Mouse (Mus musculus): Measurements from ENCODE around the gene St7. TPM values are rescaled to one million over a fixed set of nuclear protein-coding genes. Genes with fewer than 3 reads are reported as not detected.

Gene St7
- polyA plus RNA-seq, 1 experiment from 2014 or later = 20.0 TPM

DNA sequence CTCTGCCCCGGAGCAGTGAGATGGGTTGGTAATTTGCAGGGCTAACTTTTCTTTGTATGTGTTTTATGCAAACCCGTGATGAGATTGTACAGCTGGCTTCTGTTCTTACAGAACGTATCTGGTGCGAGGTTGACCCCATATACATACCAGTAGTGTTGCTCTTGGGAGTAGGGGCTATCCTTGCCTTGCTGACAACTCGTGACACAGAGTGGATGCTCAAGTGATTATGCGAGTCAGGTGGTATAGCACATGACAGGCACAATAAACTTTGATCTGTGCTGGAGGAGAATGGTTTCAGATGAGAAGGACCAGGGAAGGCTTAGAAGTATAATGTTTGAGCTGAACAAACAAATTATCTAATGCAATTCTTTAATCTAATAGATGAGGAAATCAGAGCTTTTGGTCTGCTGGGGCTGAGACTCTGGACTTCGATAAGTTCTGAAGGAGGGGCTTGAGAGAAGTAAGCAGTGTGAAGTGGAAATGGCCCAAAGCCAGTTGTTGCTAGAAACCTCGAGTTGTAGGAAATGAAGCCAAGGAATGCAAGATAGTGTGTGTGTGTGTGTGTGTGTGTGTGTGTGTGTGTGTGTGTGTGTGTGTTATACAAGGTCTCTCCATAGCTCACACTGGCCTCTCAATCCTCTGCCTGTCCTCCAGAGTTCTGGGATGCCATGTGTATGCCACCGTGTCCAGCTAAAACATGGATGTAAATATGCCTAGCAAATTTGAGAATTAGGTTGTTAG lies 251.3 kb downstream of the St7 start:
- Histone ChIP-seq H3K4me2 (ENCODE audit: low read depth, severe bottlenecking) (no peak overlapping the region), H3K9me3 (ENCODE audit: control insufficient read depth, low read length) (no peaks in the 10 kb centered on the region), H3K4me3 (ENCODE audit: low read depth, low read length) (no peak overlapping the region), H3K9ac (ENCODE audit: low read length) (no peak overlapping the region), H3K27me3 (ENCODE audit: control insufficient read depth, insufficient read depth, low read length) (no peaks in the 10 kb centered on the region), H3K4me1 (ENCODE audit: control insufficient read depth, insufficient read depth, low read length) (no peaks in the 10 kb centered on the region), H3K36me3 (ENCODE audit: control insufficient read depth, insufficient read depth, low read length) (no peaks in the 10 kb centered on the region), H3K27ac (replicated peaks; ENCODE audit: low read depth, low read length) (no peak overlapping the region)
- 77% methylated on average over 9 of the region's 9 CpGs for WGBS
- ATAC-seq (ENCODE audit: insufficient number of reproducible peaks, low FRiP score, low TSS enrichment, low read depth) (no peak), DNase-seq (ENCODE audit: low spot score) (no peak)

DNA sequence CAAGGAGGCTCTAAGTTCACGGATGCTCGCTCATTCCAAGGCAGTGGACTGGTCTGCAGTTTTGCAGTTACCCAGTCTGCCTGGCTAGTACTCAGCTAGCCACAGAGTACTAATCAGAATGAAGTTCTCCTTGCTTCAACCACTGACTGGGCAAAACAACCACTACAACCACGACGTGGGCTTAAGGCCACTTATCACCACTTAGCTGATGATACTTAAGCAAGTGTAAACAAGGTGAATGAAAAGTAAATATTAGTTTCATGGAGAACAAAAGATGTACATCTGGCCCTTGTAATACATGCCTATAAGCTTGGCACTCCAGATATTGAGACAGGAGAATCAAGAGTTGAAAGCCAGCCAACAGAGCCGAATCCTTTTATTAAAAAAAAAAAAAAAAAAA lies 253.7 kb downstream of the St7 start:
- no peak overlapping the region for H3K9ac ChIP-seq (ENCODE audit: low read length)
- H3K27me3 ChIP-seq (ENCODE audit: control insufficient read depth, insufficient read depth, low read length) = no peaks in the 10 kb centered on the region
- no peaks in the 10 kb centered on the region for H3K4me1 ChIP-seq (ENCODE audit: control insufficient read depth, insufficient read depth, low read length)
- DNase-seq (ENCODE audit: low spot score) (no peak), ATAC-seq (ENCODE audit: insufficient number of reproducible peaks, low FRiP score, low TSS enrichment, low read depth) (no peak)
- H3K36me3 ChIP-seq (ENCODE audit: control insufficient read depth, insufficient read depth, low read length) = no peaks in the 10 kb centered on the region
- H3K27ac ChIP-seq (replicated peaks; ENCODE audit: low read depth, low read length) = no peak overlapping the region
- no peak overlapping the region for H3K4me2 ChIP-seq (ENCODE audit: low read depth, severe bottlenecking)
- H3K9me3 ChIP-seq (ENCODE audit: control insufficient read depth, low read length) = no peaks in the 10 kb centered on the region
- no peak overlapping the region for H3K4me3 ChIP-seq (ENCODE audit: low read depth, low read length)
- 79% methylated on average over 5 of the region's 5 CpGs for WGBS

DNA sequence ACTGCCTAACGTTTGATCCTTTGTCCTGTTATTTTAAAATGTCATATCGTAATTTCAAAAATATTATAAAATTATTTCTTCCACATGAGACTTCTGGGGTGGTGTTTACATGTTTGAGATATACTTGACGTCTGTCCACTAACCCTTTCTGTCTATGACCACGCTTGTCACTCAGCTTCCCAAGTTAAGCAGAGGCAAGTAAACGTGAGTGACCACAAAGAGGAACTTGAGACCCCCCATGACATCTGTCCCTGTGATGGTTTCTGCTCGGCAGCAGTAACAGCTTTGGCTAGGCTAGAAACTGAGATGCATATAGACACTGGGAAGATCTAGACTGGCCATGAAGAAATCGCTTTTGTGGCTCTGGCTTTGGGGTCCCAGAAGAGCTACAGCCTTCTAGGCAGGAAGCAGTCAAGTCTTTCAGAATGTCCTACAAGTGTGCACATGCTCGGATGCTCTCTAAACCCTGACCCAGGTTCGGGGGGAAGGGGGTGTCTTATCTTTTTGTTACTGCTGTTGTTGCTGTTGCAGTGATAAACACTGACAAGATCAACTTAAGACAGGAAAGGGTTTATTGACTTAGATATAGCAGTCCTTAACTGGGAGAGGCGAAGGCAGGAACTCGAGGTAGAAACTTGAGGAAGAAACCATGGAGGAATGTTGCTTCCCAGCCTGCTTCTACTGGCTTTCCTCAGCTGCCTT lies 254.5 kb downstream of the St7 start:
- H3K27me3 ChIP-seq (ENCODE audit: control insufficient read depth, insufficient read depth, low read length) = no peaks in the 10 kb centered on the region
- no peak for DNase-seq (ENCODE audit: low spot score)
- H3K4me1 ChIP-seq (ENCODE audit: control insufficient read depth, insufficient read depth, low read length) = no peaks in the 10 kb centered on the region
- no peaks in the 10 kb centered on the region for H3K9me3 ChIP-seq (ENCODE audit: control insufficient read depth, low read length)
- no peak for ATAC-seq (ENCODE audit: insufficient number of reproducible peaks, low FRiP score, low TSS enrichment, low read depth)
- no peak overlapping the region for H3K27ac ChIP-seq (replicated peaks; ENCODE audit: low read depth, low read length)
- no peaks in the 10 kb centered on the region for H3K36me3 ChIP-seq (ENCODE audit: control insufficient read depth, insufficient read depth, low read length)
- no peak overlapping the region for H3K4me3 ChIP-seq (ENCODE audit: low read depth, low read length)
- WGBS = 74% methylated on average over 11 of the region's 11 CpGs
- no peak overlapping the region for H3K4me2 ChIP-seq (ENCODE audit: low read depth, severe bottlenecking)
- no peak overlapping the region for H3K9ac ChIP-seq (ENCODE audit: low read length)

DNA sequence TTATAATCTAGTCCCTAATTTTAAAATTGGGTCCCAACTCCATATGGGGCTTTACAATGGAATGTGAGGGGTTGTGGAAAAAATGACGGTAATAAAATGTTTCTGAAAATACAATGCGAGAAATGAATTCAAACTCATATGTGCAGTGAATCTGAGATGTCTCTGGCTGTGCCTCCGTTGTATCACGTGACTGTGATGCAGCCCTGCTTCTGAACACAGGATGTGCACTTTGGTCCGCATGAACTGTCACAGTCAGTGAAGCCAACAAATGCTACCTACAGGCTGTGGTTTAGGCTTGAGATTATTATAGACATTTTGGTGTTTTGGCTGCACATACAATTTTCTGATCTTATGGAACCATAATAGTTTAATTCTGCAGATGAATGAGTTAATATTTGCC lies 256.4 kb downstream of the St7 start:
- ATAC-seq (ENCODE audit: insufficient number of reproducible peaks, low FRiP score, low TSS enrichment, low read depth) (no peak), DNase-seq (ENCODE audit: low spot score) (no peak)
- Histone ChIP-seq H3K4me3 (ENCODE audit: low read depth, low read length) (no peak overlapping the region), H3K4me2 (ENCODE audit: low read depth, severe bottlenecking) (no peak overlapping the region), H3K4me1 (ENCODE audit: control insufficient read depth, insufficient read depth, low read length) (no peaks in the 10 kb centered on the region), H3K36me3 (ENCODE audit: control insufficient read depth, insufficient read depth, low read length) (no peaks in the 10 kb centered on the region), H3K9me3 (ENCODE audit: control insufficient read depth, low read length) (no peaks in the 10 kb centered on the region), H3K9ac (ENCODE audit: low read length) (no peak overlapping the region), H3K27ac (replicated peaks; ENCODE audit: low read depth, low read length) (no peak overlapping the region), H3K27me3 (ENCODE audit: control insufficient read depth, insufficient read depth, low read length) (no peaks in the 10 kb centered on the region)
- WGBS = 89% methylated on average over 5 of the region's 5 CpGs

DNA sequence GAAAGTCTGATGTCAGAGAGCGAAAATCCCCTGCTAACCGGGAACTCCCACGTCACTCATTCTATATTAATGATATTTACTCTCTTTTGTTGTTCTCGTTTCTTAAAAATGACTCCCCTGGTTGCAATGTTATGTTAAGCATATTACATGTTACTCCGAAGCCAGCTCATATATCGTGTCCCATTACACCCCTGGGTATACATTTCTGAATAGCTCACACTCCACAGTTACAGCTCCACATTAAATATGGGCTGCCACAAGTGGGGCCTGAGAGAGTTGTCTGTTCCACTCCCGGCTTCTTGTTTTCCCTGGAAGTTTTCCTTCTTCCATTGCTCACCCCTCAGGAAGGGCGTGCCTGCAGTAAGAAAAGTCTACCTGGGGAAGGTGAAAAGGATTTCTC lies 259.0 kb downstream of the St7 start:
- DNase-seq (ENCODE audit: low spot score) = no peak
- no peak for ATAC-seq (ENCODE audit: insufficient number of reproducible peaks, low FRiP score, low TSS enrichment, low read depth)

DNA sequence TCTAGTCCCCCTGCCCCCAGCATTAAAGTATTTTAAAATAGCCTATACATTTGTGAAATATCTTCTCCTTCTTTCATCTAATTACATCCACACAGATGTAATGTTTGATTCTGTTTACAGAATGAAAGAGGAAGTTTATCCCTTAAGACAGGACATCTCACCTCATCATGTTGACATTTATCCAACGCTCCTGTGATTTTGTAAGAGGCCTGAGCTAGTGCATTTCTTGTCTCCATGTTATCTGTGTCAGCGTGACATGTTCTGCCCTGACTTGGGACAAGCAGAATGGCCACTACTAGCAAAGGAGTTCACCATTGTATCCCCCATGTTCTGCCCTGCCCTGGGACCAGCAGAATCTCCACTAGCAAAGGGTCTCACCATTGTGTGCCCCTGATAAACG lies 270.7 kb downstream of the St7 start:
- WGBS = 90% methylated on average over 3 of the region's 3 CpGs

More for the DNA sequence above, 259.0 kb downstream of the St7 start:
- H3K4me1 ChIP-seq (ENCODE audit: control insufficient read depth, insufficient read depth, low read length) = no peaks in the 10 kb centered on the region
- no peak overlapping the region for H3K9ac ChIP-seq (ENCODE audit: low read length)
- no peaks in the 10 kb centered on the region for H3K36me3 ChIP-seq (ENCODE audit: control insufficient read depth, insufficient read depth, low read length)
- H3K4me3 ChIP-seq (ENCODE audit: low read depth, low read length) = no peak overlapping the region
- no peaks in the 10 kb centered on the region for H3K27me3 ChIP-seq (ENCODE audit: control insufficient read depth, insufficient read depth, low read length)
- no peak overlapping the region for H3K4me2 ChIP-seq (ENCODE audit: low read depth, severe bottlenecking)
- 82% methylated on average over 8 of the region's 8 CpGs for WGBS
- H3K27ac ChIP-seq (replicated peaks; ENCODE audit: low read depth, low read length) = no peak overlapping the region
- no peaks in the 10 kb centered on the region for H3K9me3 ChIP-seq (ENCODE audit: control insufficient read depth, low read length)

DNA sequence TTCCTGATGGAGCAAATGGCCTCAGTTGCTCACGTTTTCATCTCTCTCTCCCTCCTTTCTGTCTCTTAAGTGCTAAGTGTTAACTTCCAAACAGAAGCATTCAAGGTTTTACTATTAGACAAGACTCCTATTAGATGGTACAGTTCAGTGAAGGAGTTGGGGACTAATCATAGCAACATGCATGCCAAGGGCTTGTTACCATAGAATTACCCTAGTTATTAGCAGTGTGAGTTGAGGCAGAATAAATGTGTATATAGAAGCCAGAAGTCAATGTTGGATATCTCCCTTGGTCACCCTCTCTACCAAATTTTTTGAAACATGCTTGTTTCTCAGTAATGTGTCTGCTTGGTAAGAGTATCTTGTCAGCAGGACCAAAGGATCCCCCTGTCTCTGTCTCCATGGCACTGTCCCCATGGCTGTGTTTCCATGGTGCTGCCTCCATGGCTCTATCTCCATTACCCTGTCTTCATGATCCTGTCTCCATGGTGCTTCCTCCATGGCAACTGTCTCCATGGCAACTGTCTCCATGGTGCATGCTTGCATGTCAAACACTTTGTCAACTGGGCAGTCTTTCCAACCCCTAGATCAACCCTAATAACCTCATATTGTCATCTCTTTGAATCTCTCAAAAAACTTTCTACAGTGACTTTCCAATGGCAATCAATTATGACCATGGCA lies 275.9 kb downstream of the St7 start:
- Histone ChIP-seq H3K9me3 (ENCODE audit: control insufficient read depth, low read length) (no peaks in the 10 kb centered on the region), H3K36me3 (ENCODE audit: control insufficient read depth, insufficient read depth, low read length) (no peaks in the 10 kb centered on the region), H3K4me1 (ENCODE audit: control insufficient read depth, insufficient read depth, low read length) (no peaks in the 10 kb centered on the region; the same call in 1 of the 2 replicates), H3K9ac (ENCODE audit: low read length) (no peak overlapping the region), H3K27me3 (ENCODE audit: control insufficient read depth, insufficient read depth, low read length) (no peaks in the 10 kb centered on the region), H3K27ac (replicated peaks; ENCODE audit: low read depth, low read length) (no peak overlapping the region), H3K4me2 (ENCODE audit: low read depth, severe bottlenecking) (no peak overlapping the region), H3K4me3 (ENCODE audit: low read depth, low read length) (no peak overlapping the region)
- no peak for ATAC-seq (ENCODE audit: insufficient number of reproducible peaks, low FRiP score, low TSS enrichment, low read depth)
- WGBS = 79% methylated on average over 1 of the region's 1 CpGs
- DNase-seq (ENCODE audit: low spot score) = no peak

More for the DNA sequence above, 270.7 kb downstream of the St7 start:
- no peak overlapping the region for H3K4me3 ChIP-seq (ENCODE audit: low read depth, low read length)
- ATAC-seq (ENCODE audit: insufficient number of reproducible peaks, low FRiP score, low TSS enrichment, low read depth) (no peak), DNase-seq (ENCODE audit: low spot score) (no peak)
- H3K27me3 ChIP-seq (ENCODE audit: control insufficient read depth, insufficient read depth, low read length) = no peaks in the 10 kb centered on the region
- H3K9me3 ChIP-seq (ENCODE audit: control insufficient read depth, low read length) = no peaks in the 10 kb centered on the region
- H3K36me3 ChIP-seq (ENCODE audit: control insufficient read depth, insufficient read depth, low read length) = no peaks in the 10 kb centered on the region
- H3K27ac ChIP-seq (replicated peaks; ENCODE audit: low read depth, low read length) = no peak overlapping the region
- no peaks in the 10 kb centered on the region; the same call in 1 of the 2 replicates for H3K4me1 ChIP-seq (ENCODE audit: control insufficient read depth, insufficient read depth, low read length)
- H3K4me2 ChIP-seq (ENCODE audit: low read depth, severe bottlenecking) = no peak overlapping the region
- no peak overlapping the region for H3K9ac ChIP-seq (ENCODE audit: low read length)

DNA sequence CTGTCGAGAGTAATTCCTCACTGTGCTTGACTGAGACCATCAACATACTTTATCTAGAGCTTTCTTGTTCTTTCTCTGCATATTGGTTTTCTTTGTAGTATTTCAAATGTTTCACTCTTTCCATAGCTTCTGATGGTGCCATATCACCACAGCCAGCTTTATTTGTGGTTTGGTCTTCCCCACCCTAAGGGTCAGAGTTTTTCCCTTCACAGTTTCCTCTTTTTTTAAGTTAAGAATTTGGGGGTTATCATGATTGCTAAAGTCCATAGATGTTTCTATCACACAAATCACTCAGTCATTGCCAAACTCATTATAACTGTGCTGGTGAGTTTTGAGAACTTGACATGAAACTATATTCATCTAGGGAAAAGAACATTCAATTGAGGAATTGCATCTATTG lies 277.1 kb downstream of the St7 start:
- H3K9me3 ChIP-seq (ENCODE audit: control insufficient read depth, low read length) = no peaks in the 10 kb centered on the region
- H3K4me1 ChIP-seq (ENCODE audit: control insufficient read depth, insufficient read depth, low read length) = no peaks in the 10 kb centered on the region; the same call in 1 of the 2 replicates
- no peak overlapping the region for H3K4me2 ChIP-seq (ENCODE audit: low read depth, severe bottlenecking)
- DNase-seq (ENCODE audit: low spot score) = no peak
- no peak for ATAC-seq (ENCODE audit: insufficient number of reproducible peaks, low FRiP score, low TSS enrichment, low read depth)
- no peak overlapping the region for H3K27ac ChIP-seq (replicated peaks; ENCODE audit: low read depth, low read length)
- WGBS = 78% methylated on average over 1 of the region's 1 CpGs
- no peaks in the 10 kb centered on the region for H3K36me3 ChIP-seq (ENCODE audit: control insufficient read depth, insufficient read depth, low read length)
- no peak overlapping the region for H3K9ac ChIP-seq (ENCODE audit: low read length)
- H3K4me3 ChIP-seq (ENCODE audit: low read depth, low read length) = no peak overlapping the region
- no peaks in the 10 kb centered on the region for H3K27me3 ChIP-seq (ENCODE audit: control insufficient read depth, insufficient read depth, low read length)

Data from limb, embryonic 11.5 days (tissue).